Mouse (Mus musculus) testis, adult 2 months (tissue): ENCODE measurements around the gene Arg2. TPM values are rescaled to one million over a fixed set of nuclear protein-coding genes. Genes with fewer than 3 reads are reported as not detected.

Experiments
- H3K27ac ChIP-seq: fragments of 200-500 bp; 2 replicates; pipeline ENCODE4 v1.5.1; 2012; ENCODE audit warnings: low read depth, low read length; ENCODE audit not compliant: control insufficient read depth, insufficient read depth
- H3K27me3 ChIP-seq: fragments of 200-500 bp; 2 replicates; pipeline ENCODE4 v1.6.1; 2012; ENCODE audit warnings: mild to moderate bottlenecking, low read length, moderate library complexity; ENCODE audit not compliant: control insufficient read depth, insufficient read depth
- H3K36me3 ChIP-seq: fragments of 200-500 bp; 2 replicates; pipeline ENCODE4 v1.6.1; 2012; ENCODE audit warnings: mild to moderate bottlenecking, low read length; ENCODE audit not compliant: control insufficient read depth, insufficient read depth
- H3K4me1 ChIP-seq: fragments of 200-500 bp; 2 replicates; pipeline ENCODE4 v1.6.1; 2012; ENCODE audit warnings: low read length; ENCODE audit not compliant: control insufficient read depth, insufficient read depth
- H3K4me3 ChIP-seq: fragments of 200-500 bp; 2 replicates; pipeline ENCODE4 v1.5.1; 2012; ENCODE audit warnings: low read depth, mild to moderate bottlenecking, low read length, moderate library complexity, mixed read lengths; ENCODE audit not compliant: control insufficient read depth
- CTCF ChIP-seq: fragments of 200-500 bp; IDR thresholded peaks from 2 replicates; pipeline ENCODE4 v1.5.1; 2012; ENCODE audit warnings: low read depth, mild to moderate bottlenecking, inconsistent platforms, low read length, moderate library complexity; ENCODE audit not compliant: control insufficient read depth, insufficient read depth, insufficient replicate concordance
- POLR2A ChIP-seq: fragments of 200-500 bp; IDR thresholded peaks from 2 replicates; pipeline ENCODE4 v1.6.1; 2012; ENCODE audit warnings: low read depth, mild to moderate bottlenecking, inconsistent platforms, low read length, moderate library complexity; ENCODE audit not compliant: control insufficient read depth
- polyA plus RNA-seq: library from polyadenylated mRNA; depleted of rRNA; stranded (reverse); fragments of >200 nt; gene quantifications from 2 replicates; pipeline ENCODE4 v1.2.3, GENCODE M21; 2012; rRNA removed

Gene Arg2
- polyA plus RNA-seq, 1 experiment: 1.2 TPM

DNA sequence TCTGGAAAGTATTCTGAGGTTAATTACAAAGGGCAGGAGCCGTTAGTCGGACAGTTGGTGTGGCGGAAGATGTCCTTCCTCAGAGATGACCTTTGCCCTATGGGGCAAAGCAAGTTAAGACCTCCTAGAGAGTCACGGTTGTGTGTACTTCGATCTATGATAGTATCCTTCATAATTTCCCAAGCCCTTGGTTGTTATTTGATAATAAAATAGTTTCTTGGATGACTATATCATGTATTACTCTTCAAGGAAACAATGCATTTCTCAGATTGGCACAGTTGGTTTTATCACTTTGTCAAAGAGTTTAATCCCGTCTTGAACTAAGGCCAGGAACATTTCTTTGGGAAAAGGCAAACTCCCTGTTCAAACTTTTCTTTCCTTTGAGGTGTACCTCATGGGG is 61.6 kb downstream of the Arg2 start, which contains the start of gene Rdh11:
Rdh11 (minus strand) TSS at position 101 of the 400 bp plus-strand sequence.
- Histone ChIP-seq H3K27ac (peak within 1 kb of the TSS; percentile 91), H3K27me3 (no peaks in the 10 kb centered on the region)
- TF ChIP-seq CTCF (no peak), POLR2A (no peak)

DNA sequence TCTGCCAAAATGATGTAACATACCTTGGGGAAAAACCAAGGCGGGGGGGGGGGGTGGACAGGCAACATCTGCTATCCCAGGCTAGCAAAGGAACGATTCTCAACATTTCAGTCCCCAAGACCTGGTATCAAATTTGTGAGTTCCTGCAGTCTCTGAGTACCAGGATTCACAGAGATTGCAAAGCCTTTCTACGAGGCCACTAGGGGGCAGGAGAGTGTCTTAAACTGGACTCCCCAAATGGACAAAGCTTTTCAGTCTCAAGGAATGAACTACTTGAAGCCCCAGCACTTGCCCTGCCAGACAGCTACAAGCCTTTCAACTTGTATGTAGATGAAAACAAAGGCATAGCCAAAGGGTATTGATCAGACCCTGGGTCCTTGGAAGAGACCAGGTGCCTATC is 62.9 kb downstream of the Arg2 start:
- no peak overlapping the region for H3K4me3 ChIP-seq
- no peaks in the 10 kb centered on the region for H3K27me3 ChIP-seq
- peaks cover 2% of the 10 kb centered on the region; the same call in 1 of the 2 replicates for H3K4me1 ChIP-seq
- H3K36me3 ChIP-seq: peaks cover 2% of the 10 kb centered on the region; the same call in 1 of the 2 replicates
- peak; percentile 24; the same call in 1 of the 2 replicates for TF ChIP-seq CTCF
- no peak for TF ChIP-seq POLR2A
- H3K27ac ChIP-seq: no peak overlapping the region

More for the DNA sequence above, 61.6 kb downstream of the Arg2 start, which contains the start of gene Rdh11:
- peaks cover 5% of the 10 kb centered on the region for H3K36me3 ChIP-seq
- peaks cover 2% of the 10 kb centered on the region; the same call in 1 of the 2 replicates for H3K4me1 ChIP-seq
- peak within 1 kb of the TSS; percentile 98 for H3K4me3 ChIP-seq

DNA sequence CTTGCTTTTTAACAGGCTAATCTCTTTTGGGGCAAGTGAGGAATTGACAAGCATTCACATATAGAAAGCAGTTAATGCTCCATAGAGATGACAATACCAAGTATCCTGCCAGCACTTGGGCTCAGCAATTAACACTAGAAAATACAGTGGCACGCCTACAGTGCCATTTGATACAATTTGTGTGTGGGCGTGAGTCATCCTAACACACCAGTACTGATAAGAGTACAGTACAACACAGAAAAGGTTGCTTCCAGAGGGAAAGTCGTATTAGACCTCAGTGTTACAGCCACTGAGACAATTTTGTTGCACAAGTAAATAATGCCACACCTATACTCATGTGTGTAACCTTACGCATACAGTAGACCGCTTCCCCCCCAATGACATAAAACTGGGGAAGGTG is 66.5 kb downstream of the Arg2 start:
- Histone ChIP-seq H3K4me3 (no peak overlapping the region), H3K4me1 (no peaks in the 10 kb centered on the region), H3K27ac (no peak overlapping the region), H3K27me3 (no peaks in the 10 kb centered on the region), H3K36me3 (no peaks in the 10 kb centered on the region)
- TF ChIP-seq CTCF: no peak
- no peak for TF ChIP-seq POLR2A

DNA sequence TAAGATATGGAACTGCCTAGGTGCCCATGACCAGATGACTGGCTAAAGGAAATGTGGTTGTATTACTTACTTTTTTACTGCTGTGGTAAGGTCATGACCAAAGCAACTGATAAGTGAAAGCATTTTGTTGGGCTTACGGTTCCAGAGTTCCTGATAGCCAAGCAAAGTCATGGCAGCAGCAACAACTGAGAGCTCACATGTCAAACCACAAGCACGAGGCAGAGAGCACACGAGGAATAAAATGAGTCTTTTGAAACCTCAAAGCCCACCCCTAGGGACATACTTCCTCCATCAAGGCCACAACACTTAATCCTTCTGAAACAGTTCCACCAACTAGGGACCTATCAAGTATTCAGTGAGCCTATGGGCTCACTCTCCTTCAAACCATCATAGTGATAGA is 71.3 kb downstream of the Arg2 start:
- Histone ChIP-seq H3K4me1 (no peaks in the 10 kb centered on the region), H3K27me3 (no peaks in the 10 kb centered on the region), H3K36me3 (no peaks in the 10 kb centered on the region), H3K4me3 (no peak overlapping the region), H3K27ac (no peak overlapping the region)
- TF ChIP-seq CTCF (no peak), POLR2A (no peak)

Other genes starting within 250 kb of the Arg2 start
- gene Plek2, start 223.8 kb upstream of the Arg2 start, polyA plus RNA-seq: 0.22 and 0.36 TPM in 2 replicates
- 2.3 and 2.6 TPM in 2 replicates for gene Tmem229b, start 123.2 kb upstream of the Arg2 start, polyA plus RNA-seq
- gene Plekhh1, start 101.6 kb upstream of the Arg2 start, polyA plus RNA-seq: 2.7 and 3.3 TPM in 2 replicates
- 6.0 and 6.8 TPM in 2 replicates for gene Pigh, start 41.1 kb upstream of the Arg2 start, polyA plus RNA-seq
- gene Vti1b, start 41.9 kb downstream of the Arg2 start, polyA plus RNA-seq: 21.7 and 22.7 TPM in 2 replicates
- gene Rdh11, start 61.5 kb downstream of the Arg2 start, polyA plus RNA-seq: 127 and 132 TPM in 2 replicates
- 0.42 and 0.63 TPM in 2 replicates for gene Rdh12, start 78.1 kb downstream of the Arg2 start, polyA plus RNA-seq
- gene Zfyve26, start 165.5 kb downstream of the Arg2 start, polyA plus RNA-seq: 10.6 and 11.2 TPM in 2 replicates
- 1.9 and 2.7 TPM in 2 replicates for gene Rad51b, start 166.5 kb downstream of the Arg2 start, polyA plus RNA-seq